Mouse (Mus musculus): Measurements from ENCODE around the gene Gtf2h5. TPM values are rescaled to one million over a fixed set of nuclear protein-coding genes. Genes with fewer than 3 reads are reported as not detected.

The Gtf2h5 gene
- 188 TPM in 2 replicates for polyA plus RNA-seq (2015; fragmentation: Nextera tagmentation; extraction: Ambion mirVana)

DNA sequence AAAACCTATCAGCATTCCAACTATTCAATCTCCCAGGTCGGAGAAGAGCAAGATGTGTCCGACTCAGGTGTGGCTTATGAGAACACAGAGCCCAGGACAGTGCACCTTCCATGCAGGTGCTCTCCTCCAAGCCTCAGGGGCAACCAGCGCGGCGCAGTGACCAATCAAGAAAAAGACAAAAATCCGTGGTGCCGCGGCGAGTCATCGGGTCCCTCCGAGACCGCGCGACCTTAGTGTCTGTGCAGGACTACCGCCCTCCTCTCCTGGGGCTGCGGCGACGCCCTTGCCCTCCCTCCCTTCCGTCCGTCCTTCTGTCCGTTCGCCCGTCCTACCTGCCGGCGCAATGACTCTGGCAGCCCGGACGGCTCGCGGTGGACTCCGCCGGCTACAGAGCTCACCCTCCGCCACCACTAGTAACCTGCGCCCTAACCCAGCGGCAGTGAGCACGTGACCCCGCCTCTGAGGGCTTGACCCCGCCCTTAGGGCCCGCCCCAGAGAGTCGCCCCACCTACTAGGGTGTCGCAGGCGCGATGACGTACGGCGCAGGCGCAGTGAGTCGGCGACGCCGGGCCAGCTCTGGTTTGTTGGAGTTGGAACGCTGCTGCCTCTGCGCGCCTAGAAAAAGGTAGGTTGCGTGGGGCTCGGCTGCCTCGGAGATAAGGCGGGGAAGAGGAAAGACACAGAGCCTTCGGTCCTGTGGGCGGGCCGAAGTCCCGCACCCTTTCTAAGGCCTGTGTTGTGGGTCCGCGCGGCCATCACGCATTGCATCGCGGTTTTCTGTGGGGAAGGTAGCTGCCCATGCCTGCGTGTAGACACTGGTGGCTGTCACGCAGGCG is at the start of gene Gtf2h5, which contains the start of gene Serac1:
Gtf2h5 (plus strand) TSS at position 500 of the 836 bp plus-strand sequence.
Serac1 (minus strand) TSS at position 455 of the 836 bp plus-strand sequence.
- Histone ChIP-seq H3K27me3 (ENCODE audit: insufficient read depth, low read length) (no peaks in the 10 kb centered on the region), H3K36me3 (ENCODE audit: insufficient read depth, low read length) (peaks cover 4% of the 10 kb centered on the region; the same call in 1 of the 2 replicates), H3K4me2 (ENCODE audit: low read length) (peak within 1 kb of the TSS; percentile 61), H3K27ac (peak within 1 kb of the TSS; percentile 86), H3K9me3 (replicated peaks; ENCODE audit: low read length) (no peaks in the 10 kb centered on the region), H3K4me1 (replicated peaks; ENCODE audit: insufficient read depth, low read length) (no peaks in the 10 kb centered on the region; the same call in 1 of the 2 replicates), H3K9ac (ENCODE audit: low read depth, low read length) (peak within 1 kb of the TSS; percentile 86), H3K4me3 (replicated peaks; ENCODE audit: low read depth, low read length) (peak within 1 kb of the TSS; percentile 90)
- peak; percentile 98 for ATAC-seq (replicated peaks; ENCODE audit: low FRiP score, low read depth)
- DNase-seq (ENCODE audit: low spot score): peak; percentile 96
- WGBS: under 1% methylated on average over 70 of the region's 70 CpGs
- TF ChIP-seq CTCF (IDR thresholded peaks at IDR 0.05; ENCODE audit: low read depth): peak; percentile 29; the same call in 1 of the 2 replicates

- 64% methylated on average over 8 of the region's 8 CpGs for WGBS
- H3K27ac ChIP-seq: no peak overlapping the region
- DNase-seq (ENCODE audit: low spot score) (no peak), ATAC-seq (replicated peaks; ENCODE audit: low FRiP score, low read depth) (no peak)
- no peaks in the 10 kb centered on the region for H3K4me1 ChIP-seq (replicated peaks; ENCODE audit: insufficient read depth, low read length)
- H3K4me2 ChIP-seq (ENCODE audit: low read length): no peak overlapping the region
- no peak overlapping the region for H3K4me3 ChIP-seq (replicated peaks; ENCODE audit: low read depth, low read length)
- 0 out of 2 replicates have a peak, but pooled peaks cover 3% of the 10 kb centered on the region for H3K36me3 ChIP-seq (ENCODE audit: insufficient read depth, low read length)
- no peaks in the 10 kb centered on the region for H3K27me3 ChIP-seq (ENCODE audit: insufficient read depth, low read length)
- TF ChIP-seq CTCF (IDR thresholded peaks at IDR 0.05; ENCODE audit: low read depth): no peak
- no peaks in the 10 kb centered on the region for H3K9me3 ChIP-seq (replicated peaks; ENCODE audit: low read length)
- H3K9ac ChIP-seq (ENCODE audit: low read depth, low read length): no peak overlapping the region
Measured at GRCm38 (mm10) chr17:6035661-6036060, 43.9 kb upstream of the Gtf2h5 start.

- Histone ChIP-seq H3K4me3 (replicated peaks; ENCODE audit: low read depth, low read length) (no peak overlapping the region), H3K27me3 (ENCODE audit: insufficient read depth, low read length) (no peaks in the 10 kb centered on the region), H3K36me3 (ENCODE audit: insufficient read depth, low read length) (0 out of 2 replicates have a peak, but pooled peaks cover 3% of the 10 kb centered on the region), H3K9me3 (replicated peaks; ENCODE audit: low read length) (no peaks in the 10 kb centered on the region), H3K9ac (ENCODE audit: low read depth, low read length) (no peak overlapping the region), H3K4me2 (ENCODE audit: low read length) (no peak overlapping the region), H3K27ac (0 out of 2 replicates have a peak overlapping the region, but pooled peaks have one; percentile 9), H3K4me1 (replicated peaks; ENCODE audit: insufficient read depth, low read length) (no peaks in the 10 kb centered on the region)
- peak; percentile 15 for DNase-seq (ENCODE audit: low spot score)
- ATAC-seq (replicated peaks; ENCODE audit: low FRiP score, low read depth): peak; percentile 40; the same call in 1 of the 2 replicates
- no peak for TF ChIP-seq CTCF (IDR thresholded peaks at IDR 0.05; ENCODE audit: low read depth)
- WGBS: 64% methylated on average over 8 of the region's 8 CpGs
Measured at GRCm38 (mm10) chr17:6036458-6036857, 43.1 kb upstream of the Gtf2h5 start.

DNA sequence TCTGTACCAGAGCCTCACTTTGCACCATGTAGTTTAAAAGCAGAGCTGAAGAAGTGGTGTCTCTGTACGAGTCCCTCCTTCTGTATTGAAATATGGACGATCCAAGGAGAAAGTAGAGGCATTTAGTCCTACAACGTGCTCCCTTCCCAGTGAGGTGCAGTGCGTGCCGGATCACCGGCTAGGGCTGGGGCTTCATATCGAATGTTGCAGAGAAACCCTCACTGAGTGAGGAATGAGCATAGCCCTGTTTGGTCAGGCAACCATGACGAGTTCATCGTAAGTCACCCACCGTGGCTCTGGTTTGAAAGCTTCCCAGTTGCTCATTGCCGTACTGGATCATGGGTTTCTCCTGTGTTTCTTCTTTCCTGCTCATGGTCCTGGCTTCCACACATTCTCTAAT is 42.7 kb upstream of the Gtf2h5 start:
- WGBS: 50% methylated on average over 11 of the region's 11 CpGs
- ATAC-seq (replicated peaks; ENCODE audit: low FRiP score, low read depth) (no peak; the same call in 1 of the 2 replicates), DNase-seq (ENCODE audit: low spot score) (peak; percentile 28)
- Histone ChIP-seq H3K36me3 (ENCODE audit: insufficient read depth, low read length) (0 out of 2 replicates have a peak, but pooled peaks cover 3% of the 10 kb centered on the region), H3K27me3 (ENCODE audit: insufficient read depth, low read length) (no peaks in the 10 kb centered on the region), H3K4me3 (replicated peaks; ENCODE audit: low read depth, low read length) (no peak overlapping the region), H3K9me3 (replicated peaks; ENCODE audit: low read length) (no peaks in the 10 kb centered on the region), H3K4me1 (replicated peaks; ENCODE audit: insufficient read depth, low read length) (no peaks in the 10 kb centered on the region), H3K27ac (peak overlapping the region; percentile 9; the same call in 1 of the 2 replicates), H3K4me2 (ENCODE audit: low read length) (no peak overlapping the region), H3K9ac (ENCODE audit: low read depth, low read length) (no peak overlapping the region)
- no peak for TF ChIP-seq CTCF (IDR thresholded peaks at IDR 0.05; ENCODE audit: low read depth)

- H3K27ac ChIP-seq: no peak overlapping the region
- H3K9me3 ChIP-seq (replicated peaks; ENCODE audit: low read length): no peaks in the 10 kb centered on the region
- 0 out of 2 replicates have a peak, but pooled peaks cover 7% of the 10 kb centered on the region for H3K36me3 ChIP-seq (ENCODE audit: insufficient read depth, low read length)
- H3K4me2 ChIP-seq (ENCODE audit: low read length): no peak overlapping the region
- no peak for TF ChIP-seq CTCF (IDR thresholded peaks at IDR 0.05; ENCODE audit: low read depth)
- H3K9ac ChIP-seq (ENCODE audit: low read depth, low read length): no peak overlapping the region
- H3K27me3 ChIP-seq (ENCODE audit: insufficient read depth, low read length): no peaks in the 10 kb centered on the region
- no peak for DNase-seq (ENCODE audit: low spot score)
- no peak for ATAC-seq (replicated peaks; ENCODE audit: low FRiP score, low read depth)
- no peaks in the 10 kb centered on the region for H3K4me1 ChIP-seq (replicated peaks; ENCODE audit: insufficient read depth, low read length)
- WGBS: 71% methylated on average over 10 of the region's 10 CpGs
- no peak overlapping the region for H3K4me3 ChIP-seq (replicated peaks; ENCODE audit: low read depth, low read length)
Measured at GRCm38 (mm10) chr17:6037507-6037906, 42.1 kb upstream of the Gtf2h5 start.

- Histone ChIP-seq H3K4me3 (replicated peaks; ENCODE audit: low read depth, low read length) (no peak overlapping the region), H3K27me3 (ENCODE audit: insufficient read depth, low read length) (no peaks in the 10 kb centered on the region), H3K9me3 (replicated peaks; ENCODE audit: low read length) (no peaks in the 10 kb centered on the region), H3K9ac (ENCODE audit: low read depth, low read length) (no peak overlapping the region), H3K4me2 (ENCODE audit: low read length) (no peak overlapping the region), H3K36me3 (ENCODE audit: insufficient read depth, low read length) (peaks cover 4% of the 10 kb centered on the region; the same call in 1 of the 2 replicates), H3K4me1 (replicated peaks; ENCODE audit: insufficient read depth, low read length) (no peaks in the 10 kb centered on the region), H3K27ac (no peak overlapping the region)
- DNase-seq (ENCODE audit: low spot score): no peak
- 81% methylated on average over 4 of the region's 4 CpGs for WGBS
- ATAC-seq (replicated peaks; ENCODE audit: low FRiP score, low read depth): no peak
- no peak for TF ChIP-seq CTCF (IDR thresholded peaks at IDR 0.05; ENCODE audit: low read depth)
Measured at GRCm38 (mm10) chr17:6052801-6053200, 26.8 kb upstream of the Gtf2h5 start.
